Mouse (Mus musculus) adrenal gland, adult 2 months (tissue): Measurements from ENCODE around the gene Tmem51. TPM values are rescaled to one million over a fixed set of nuclear protein-coding genes. Genes with fewer than 3 reads are reported as not detected.

ENCODE experiments used
- polyA plus RNA-seq: library from polyadenylated mRNA; depleted of rRNA; stranded (reverse); fragments of >200 nt; gene quantifications from 2 replicates; pipeline ENCODE4 v1.2.3, GENCODE M21; 2012; rRNA removed
- total RNA-seq, 2 experiments: library from RNA; stranded (reverse); gene quantifications; 2 replicates each; pipeline ENCODE4 v1.2.3; 2021

The Tmem51 gene
- total and polyA plus RNA-seq, 3 experiments, result 3.5 to 10.0 (median 5.3) TPM

Other genes starting within 250 kb of the Tmem51 start
- not detected for gene Ctrc, start 237.9 kb downstream of the Tmem51 start, total RNA-seq
- not detected in 2 replicates for gene Ctrc, start 237.9 kb downstream of the Tmem51 start, polyA plus RNA-seq
- 10 to 100 TPM; 26.9 to 30.7 TPM for gene Efhd2, start 209.4 kb downstream of the Tmem51 start, total RNA-seq
- 61.4 and 62.8 TPM in 2 replicates for gene Efhd2, start 209.4 kb downstream of the Tmem51 start, polyA plus RNA-seq
- under 1 TPM; 0.43 to 0.79 TPM for gene Fhad1, start 69.2 kb downstream of the Tmem51 start, total RNA-seq
- gene Fhad1, start 69.2 kb downstream of the Tmem51 start, polyA plus RNA-seq, result 0.13 and 0.16 TPM in 2 replicates
- 10 to 100 TPM; 19.1 to 22.6 TPM for gene Kazn, start 155.1 kb upstream of the Tmem51 start, total RNA-seq
- 35.2 and 47.4 TPM in 2 replicates for gene Kazn, start 155.1 kb upstream of the Tmem51 start, polyA plus RNA-seq